Mouse (Mus musculus) right cerebral cortex, adult 2 months (tissue): ENCODE measurements at regions not wholly inside any gene's neighbourhood (a gene's known extent, or its start where the extent isn't known, plus 50 kb on each side); places are given as distances from the start of the nearest gene placed in this dataset.
"Not testable (repeated sequence)": the region's sequence is repeated elsewhere in the genome, so short reads cannot be mapped to it uniquely, and the experiment has no call there.

Source experiments
- DNase-seq, 2 experiments: peaks; one replicate each; pipeline ENCODE4 v3.0.0; 2021 to 2022; ENCODE audit warnings: low spot score in 2 of 2

- no peak for DNase-seq
Measured at GRCm38 (mm10) chr2:166516261-166516660, 197.4 kb downstream of the Prex1 start.

DNA sequence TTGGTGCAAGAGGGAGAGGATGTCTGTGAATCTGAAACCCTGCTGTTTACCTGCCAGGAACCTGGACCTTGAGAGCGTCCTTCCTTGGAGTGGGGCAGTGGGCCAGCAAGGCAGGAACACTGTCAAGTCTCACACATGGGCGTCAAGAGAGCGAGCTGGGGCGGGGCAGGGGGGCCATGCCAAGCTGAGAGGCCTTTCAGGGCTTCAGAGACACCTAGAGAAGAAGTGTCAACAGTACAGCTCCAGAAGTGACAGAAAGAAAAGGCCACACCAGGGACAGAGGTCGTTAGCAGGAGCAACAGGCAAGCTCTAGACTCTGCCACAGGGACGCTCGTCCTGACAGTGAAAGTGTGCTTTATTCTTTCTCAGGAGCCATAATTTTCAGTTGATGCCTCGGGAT, 199.0 kb downstream of the Prex1 start:
- no peak for DNase-seq

DNA sequence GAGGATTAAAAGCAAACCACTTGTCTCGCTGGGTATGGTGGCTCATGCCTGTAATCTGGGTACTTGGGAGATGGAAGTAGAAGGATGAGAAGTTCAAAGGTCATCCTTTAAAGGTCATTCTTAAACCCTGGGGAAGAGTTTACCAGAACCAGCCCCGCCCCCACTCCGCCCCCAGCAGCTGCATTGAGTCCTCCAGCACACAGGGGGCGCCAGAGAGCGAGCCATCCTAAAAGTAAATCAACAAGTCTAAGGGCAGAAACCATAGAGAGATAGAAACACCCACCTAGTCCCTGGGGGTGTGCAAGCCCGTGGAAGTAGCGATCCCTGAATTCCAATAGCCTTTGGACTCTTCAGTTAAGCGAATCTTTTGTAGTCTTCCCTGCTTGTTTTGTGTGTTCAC, 201.1 kb downstream of the Prex1 start:
- DNase-seq = no peak

- DNase-seq = not testable (repeated sequence)
Measured at GRCm38 (mm10) chr2:166511477-166511876, 202.2 kb downstream of the Prex1 start.

DNA sequence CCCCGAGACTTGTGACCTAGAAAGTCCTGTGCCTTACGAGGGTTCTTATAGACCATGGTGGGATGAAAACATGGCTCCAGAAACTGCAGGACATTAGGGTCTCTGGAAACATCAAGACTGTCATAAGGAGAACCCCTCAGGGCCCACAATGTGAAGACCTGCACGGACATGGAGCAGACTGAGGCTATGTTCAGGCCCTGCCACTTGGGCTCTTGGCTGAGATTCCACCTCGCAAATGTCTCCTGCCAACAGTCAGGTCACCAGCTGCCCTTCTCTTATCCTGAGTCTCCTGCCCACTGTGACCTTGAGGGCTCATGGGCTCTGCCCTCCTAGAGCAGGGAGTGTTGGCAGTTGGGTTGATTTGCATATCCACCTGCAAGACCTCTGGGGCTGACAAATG, 202.9 kb downstream of the Prex1 start:
- DNase-seq = no peak

- DNase-seq = no peak
Measured at GRCm38 (mm10) chr2:166509591-166509990, 204.0 kb downstream of the Prex1 start.

DNA sequence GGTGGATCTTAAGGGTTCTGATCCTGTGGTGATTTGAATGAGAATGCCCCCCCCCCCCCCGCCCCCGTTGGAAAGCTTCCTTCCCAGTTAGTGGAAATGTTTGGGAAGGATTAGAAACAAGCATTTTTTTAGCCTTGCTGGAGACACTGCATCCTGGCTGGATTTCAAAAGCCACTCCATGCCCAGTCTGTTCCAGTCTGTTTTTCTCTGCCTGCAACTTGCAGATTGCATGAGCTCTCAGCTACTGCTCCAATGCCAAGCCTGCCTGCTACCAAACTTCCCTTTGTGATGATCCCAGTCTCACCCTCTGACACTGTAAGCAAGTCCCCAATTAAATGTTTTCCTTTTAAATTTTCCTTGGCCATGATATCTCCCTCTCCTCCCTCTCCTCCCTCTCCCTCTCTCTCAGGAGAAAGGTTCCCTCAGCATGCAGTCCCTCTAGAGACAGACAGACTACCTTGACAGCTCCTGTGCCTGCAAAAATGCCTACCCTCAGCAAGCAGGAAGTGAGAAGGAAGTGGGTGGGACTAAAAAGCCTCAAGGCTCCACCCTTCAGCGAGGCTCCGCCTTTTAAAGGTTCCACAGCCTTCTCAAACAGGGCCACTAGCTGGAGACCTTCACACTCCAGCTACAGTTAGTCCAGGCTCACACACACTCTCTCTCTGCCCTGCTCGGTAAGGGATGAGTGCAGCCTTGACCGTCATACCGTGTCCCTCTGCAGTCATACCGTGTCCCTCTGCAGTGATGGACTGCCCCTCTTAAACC, 204.8 kb downstream of the Prex1 start:
- no peak for DNase-seq

DNA sequence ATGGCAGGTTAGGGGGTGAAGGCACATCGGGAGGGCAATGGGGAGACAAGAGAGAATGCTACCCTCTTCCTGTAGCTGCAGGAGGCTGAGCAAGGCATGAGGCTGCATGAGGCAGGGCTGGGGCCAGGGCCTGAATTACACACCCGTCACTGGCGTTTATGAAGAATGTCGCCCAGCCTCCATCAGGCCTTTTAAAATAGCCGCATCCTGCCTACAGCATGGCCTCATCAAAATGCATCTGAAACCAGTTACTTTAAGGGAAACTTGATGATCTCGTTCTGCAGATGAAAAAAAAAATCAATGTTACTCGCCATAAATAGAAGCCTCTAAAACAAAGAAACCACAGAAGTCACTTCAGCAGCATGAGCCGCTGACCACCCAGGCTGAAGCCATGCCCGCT, 208.3 kb downstream of the Prex1 start:
- no peak for DNase-seq

DNA sequence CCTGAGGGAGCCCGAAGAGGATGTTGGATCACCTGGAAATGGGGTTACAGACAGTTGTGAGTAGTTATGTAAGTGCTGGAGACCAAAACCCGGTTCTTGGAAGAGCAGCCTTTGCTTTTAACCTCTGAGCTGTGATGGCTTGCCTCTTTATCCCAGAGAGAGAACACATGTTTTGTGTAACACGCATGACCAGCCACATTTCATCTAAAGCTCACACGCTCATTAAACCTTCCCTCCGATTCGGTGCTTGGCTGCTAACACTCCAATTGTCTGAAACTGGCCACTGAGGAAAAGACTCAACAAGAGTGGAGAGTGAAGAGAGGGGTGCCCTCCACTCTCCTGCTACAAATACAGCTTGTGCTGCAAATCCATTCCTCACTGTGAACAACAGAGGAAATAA, 210.0 kb downstream of the Prex1 start:
- DNase-seq = no peak

GRCm38 (mm10) chr2:166492895-166493294, 220.7 kb downstream of the Prex1 start:
- no peak for DNase-seq

DNA sequence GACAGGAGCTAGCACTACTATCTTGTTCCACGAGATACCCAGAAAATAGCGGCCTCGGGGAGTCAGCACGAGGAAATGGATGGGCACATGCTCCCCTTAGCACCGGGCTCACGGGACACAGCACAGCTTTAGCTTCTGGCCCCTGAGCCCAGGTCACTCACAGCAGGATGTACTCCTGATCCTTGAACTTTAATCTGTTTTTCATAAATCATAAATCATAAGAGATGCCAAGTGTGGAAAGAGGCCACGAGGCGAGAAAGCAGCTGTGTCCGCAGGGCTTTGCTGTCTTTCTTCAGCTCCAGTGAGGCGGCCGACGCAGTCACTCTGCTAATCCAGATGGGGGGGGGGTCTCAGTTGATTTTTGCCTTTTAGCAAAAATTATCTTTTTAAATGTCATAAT, 221.2 kb downstream of the Prex1 start:
- DNase-seq = no peak

- DNase-seq = no peak
Measured at GRCm38 (mm10) chr2:166491861-166492260, 221.8 kb downstream of the Prex1 start.

DNA sequence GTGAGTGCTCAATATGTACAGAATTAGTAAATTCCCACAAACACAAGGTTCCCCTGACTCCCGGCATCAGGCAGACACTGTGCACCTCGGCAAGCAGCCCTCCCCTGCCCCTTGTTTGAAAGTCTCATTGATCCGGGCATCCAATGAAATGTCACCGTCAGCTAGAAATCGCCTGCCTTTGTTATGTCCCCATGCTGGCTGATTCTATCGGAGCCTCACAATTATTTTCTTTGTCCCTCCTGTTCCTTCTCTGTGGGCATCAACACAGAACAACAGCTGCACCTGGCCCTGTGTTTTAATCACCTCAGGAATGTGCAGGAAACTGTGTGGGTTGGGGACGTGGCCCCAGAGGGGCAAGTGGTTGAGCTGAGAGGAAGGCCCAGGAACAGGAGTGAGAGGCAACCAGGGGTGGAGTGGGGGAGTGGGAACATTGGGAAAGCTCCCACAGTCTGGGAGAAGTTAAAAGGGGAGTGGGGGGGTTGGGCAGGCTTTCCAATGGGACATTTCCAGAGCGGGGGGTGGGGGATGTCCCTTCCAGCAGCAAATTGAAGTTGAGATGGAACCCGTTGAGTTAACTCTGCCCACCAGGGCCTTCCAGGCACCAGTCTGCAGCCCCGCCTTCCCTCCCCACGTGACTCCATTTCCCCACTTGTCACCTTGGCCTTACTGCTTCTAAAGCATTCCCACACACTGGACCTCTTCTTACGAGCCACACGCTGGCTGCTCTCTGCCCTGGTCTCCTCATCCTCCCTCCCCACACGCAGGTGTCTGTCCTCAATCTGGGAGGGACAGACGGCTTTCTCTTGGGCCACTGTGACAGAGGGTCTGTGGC, 224.4 kb downstream of the Prex1 start:
- no peak for DNase-seq

DNA sequence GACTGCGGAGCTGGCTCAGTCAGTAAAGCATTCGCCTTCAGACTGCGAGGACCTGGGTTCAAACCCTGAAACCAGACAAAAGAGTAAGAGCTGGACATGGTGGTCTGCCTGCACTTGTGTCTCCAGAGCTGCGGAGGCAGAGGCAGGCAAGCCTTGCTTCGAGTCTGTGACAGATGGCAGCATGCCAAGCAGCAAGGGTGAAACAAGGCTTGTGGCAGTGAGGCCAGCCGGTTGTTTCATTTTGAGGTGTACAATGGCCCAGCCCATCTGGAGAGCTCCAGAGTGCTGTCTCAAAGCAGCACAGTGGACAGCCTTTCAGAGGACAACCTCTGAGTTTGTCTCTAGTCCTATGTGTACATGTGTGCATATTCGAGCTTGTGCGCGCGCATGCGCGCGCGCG, 225.9 kb downstream of the Prex1 start:
- no peak for DNase-seq

GRCm38 (mm10) chr2:166485788-166486187, 227.8 kb downstream of the Prex1 start:
- DNase-seq = no peak

GRCm38 (mm10) chr2:166485361-166485760, 228.3 kb downstream of the Prex1 start:
- DNase-seq = no peak

DNA sequence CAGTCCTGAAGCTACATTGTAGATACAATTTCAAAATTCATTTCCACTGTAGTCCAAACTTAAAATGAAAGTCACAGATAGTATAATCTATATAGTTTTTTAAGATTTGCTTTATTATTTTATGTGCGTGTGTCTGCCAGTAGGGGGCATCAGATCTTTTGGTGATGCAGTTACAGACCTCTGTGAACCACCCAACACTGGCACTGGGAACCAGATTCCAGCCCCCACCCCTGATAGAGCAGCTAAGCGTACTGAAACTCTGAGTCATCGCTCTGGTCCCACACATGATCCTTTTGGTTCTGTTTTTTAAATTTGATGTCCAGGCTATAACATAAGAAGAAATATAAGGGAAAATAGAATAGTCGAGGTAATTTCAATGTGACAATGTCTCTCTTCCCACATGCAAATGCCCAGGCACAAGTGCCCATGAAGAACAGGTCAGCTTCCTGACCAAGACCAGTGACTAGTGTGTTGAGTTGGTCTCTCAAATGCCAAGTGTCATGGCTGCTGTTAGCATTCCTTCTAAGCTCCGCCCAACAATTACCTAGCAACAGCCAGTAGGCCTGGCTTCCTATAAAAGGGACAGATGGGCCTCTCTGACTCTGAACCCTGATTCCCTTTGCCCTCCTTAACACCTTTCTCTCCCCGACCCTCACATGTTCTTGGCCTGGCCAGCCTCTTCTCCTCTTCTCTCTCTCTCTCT, 229.9 kb downstream of the Prex1 start:
- peak in 1 of 2 experiments; percentile 39 for DNase-seq

DNA sequence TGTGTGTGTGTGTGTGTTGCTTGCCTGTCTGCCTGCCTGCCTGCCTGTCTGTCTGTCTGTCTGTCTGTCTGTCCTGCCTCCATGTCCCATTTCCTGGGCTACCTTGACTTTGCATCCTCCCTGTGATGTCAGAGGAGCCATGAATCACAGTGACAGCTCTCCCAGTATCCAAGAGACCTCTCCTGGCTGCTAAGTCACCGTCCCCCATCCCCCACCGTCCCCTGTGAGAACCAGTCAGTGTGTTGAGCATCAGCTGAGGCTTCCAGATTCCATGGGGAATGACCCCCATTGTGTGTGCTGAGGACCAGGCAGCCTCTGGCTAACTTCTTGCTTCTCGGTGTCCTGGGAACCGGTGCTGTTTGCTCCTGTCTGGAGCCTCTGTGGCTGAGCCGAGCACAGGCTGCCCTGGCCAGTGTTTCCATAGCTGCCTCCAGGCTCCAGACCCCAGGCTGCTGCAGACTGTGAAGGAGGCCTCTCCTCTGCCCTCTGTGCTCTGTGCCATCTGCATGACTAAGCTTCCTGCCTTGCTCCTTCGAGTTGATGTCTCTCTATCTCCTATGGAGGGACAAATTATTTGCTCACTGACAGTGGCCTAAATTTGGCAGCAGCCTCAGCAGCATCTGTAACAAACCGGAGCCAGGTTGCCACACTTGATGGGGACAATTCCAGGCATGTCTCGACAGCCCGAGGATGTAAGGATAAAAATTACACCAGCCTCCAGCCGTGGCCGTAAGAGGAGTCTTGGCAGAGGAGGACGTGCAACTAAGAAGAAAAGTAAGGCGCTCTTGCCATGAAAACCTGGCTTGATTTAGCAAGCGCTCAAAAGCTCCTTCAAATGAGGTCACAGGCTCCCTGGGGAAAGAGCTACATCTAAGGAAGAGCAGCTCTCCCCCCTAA, 230.7 kb downstream of the Prex1 start:
- peak; percentile 47 to 49 for DNase-seq

GRCm38 (mm10) chr2:166481774-166482173, 231.9 kb downstream of the Prex1 start:
- no peak for DNase-seq

DNA sequence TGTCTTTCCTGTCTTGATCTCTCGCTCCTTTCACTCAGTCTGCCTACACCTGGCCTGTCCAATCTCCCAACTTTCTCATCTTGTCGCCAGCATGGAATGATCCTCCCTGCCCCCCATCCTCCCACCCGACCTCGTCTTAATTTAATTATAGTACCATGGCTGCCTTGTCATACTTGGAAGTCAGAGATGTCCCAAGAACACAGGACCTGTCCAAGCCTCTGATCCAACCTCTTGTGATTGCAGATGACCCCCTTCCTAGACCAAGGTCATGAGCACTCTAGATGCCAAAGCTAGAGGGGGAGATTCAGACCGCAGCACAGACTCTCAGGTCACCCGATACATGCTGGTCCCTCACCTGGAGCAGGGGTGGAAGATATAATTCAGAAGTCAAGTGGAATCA, 232.3 kb downstream of the Prex1 start:
- no peak for DNase-seq

- DNase-seq = no peak
Measured at GRCm38 (mm10) chr2:166480883-166481282, 232.7 kb downstream of the Prex1 start.
